Mouse (Mus musculus): ENCODE data around the gene Ndel1.
"Not testable (repeated sequence)": the region's sequence is repeated elsewhere in the genome, so short reads cannot be mapped to it uniquely, and the experiment has no call there.

Gene Ndel1

DNA sequence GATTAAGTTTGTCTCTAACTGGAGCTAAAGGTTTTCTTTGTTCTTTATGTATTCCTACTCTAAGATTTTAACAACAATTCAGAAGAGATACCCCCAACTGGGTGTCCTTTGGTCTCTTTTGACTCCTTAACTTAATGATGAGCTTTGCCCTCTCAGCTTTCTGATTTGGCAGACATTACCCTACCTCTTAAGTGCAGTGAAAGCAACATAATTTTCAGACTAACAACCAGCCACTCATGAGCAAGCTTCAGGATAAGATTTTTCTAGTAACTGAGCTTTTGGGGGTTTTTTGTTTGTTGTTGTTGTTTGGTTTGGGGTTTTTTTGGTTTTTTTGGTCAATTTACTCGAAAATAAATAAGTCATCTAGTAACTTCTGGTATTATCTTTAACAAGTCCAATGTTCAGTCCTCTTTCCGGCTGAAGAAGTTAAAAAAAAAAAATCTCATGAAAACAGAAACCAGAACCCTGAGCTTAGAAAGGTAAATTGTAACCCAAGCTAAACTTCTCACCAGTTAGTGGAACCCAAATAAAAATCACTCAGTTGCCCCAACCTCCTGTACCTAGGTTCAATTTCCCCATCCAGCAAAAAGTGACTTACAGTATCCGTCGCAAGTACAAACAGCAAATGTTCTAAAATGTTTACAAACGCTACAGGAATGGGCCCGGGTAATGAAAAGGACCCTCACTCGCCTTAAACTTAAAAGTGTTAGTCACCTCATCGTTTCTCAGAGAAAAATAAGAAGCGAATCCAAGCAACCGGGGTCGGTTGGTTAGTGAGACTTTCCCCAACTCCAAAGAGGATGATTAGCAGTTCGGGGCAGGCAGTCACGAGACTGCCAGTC is 19.8 kb downstream of the Ndel1 start:
- DNase-seq (ENCODE audit: low read depth, low spot score), result no peak

DNA sequence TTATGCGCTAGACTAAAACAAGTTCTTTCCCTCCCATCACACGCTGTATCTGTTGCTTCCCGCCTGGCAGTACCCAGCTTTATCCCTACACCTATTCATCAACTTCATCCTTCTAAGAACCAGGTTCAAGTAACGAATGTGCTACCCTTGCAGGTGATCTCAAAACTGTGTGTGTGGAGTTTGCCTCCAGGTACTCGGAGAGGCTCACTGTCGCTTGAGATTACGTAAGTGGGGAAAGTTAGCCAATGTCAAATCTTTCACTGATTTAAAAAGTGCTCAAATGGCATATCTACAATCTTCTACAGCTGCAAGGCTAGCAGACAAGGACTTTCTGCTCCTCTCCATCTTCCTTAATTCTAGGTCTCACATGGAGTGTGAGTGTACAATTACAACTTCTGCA is 20.8 kb downstream of the Ndel1 start:
- no peak for DNase-seq (ENCODE audit: low read depth, low spot score)

DNA sequence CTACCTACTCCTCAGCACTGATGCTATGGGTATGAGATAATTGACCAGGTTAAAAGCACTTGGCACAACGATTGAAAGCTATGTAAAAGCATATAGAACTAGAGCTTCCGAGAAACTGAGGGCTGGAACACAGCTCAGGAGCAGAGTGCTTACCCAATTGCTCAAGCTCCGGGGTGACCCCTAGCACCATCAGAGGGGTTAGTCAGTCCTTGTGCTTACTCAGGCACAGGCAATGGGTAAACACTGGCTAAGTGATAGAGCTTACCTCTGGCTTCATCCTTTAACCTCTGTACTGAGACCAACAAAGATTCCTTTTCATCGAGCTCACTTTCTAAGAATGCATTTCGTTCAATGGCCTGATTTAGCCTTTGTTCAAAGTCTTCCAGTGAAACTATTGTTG is 32.1 kb downstream of the Ndel1 start:
- no peak for DNase-seq (ENCODE audit: low read depth, low spot score)

DNA sequence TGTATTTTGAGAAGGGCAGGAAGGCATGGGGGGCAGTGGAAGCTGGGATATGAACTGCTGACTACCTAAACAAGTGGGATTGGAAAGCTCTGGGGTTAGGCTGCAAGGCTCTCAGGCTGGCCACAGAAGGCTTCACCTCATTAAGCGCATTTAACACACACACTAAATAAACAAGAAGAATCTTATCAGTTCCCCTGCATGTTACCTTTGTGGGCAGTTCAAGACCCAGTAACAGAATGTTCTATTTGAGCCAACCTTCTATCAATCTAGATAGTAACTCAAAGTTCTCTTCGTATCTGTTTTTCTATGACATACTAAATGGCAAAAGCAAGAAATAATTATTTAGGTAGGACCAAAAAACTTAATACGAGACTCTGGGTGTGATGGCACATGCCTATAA is 36.6 kb downstream of the Ndel1 start:
- no peak for DNase-seq (ENCODE audit: low read depth, low spot score)

DNA sequence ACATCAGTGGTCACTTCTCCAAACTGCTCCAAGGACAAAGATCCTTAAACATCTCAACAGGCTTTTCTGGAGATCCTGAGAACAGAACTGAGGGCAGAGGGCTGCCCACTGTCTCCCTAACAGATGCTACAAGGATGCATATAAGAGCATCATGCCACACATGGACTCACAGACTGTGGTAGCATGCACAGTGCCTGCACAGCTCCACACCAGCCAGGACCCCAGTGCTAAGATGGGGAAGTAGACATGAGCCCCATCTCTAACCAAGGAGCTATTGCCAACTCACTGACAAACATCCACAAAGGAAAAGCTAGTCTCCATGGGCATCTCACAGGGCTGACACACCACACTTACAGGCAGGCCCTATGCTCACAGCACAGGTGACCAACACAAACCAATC is 38.1 kb downstream of the Ndel1 start:
- DNase-seq (ENCODE audit: low read depth, low spot score), result no peak

DNA sequence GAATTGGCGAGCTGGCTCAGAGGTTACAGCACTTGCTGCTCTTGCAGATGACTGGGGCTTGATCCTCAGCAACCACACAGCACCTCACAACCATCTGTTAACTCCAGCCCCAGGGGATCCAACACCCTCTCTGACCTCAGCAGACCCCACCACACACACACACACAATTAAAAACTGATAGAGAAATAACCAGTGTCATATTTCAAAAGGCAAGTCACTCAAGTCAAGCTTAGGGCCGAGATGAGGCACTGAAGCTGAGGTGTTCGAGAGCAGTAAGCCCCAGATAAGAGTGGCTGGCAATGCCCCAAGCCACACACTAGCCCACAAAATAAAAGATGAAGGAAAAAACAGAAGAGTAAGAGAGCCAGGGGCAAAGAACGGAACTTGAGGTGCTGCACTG is 38.9 kb downstream of the Ndel1 start:
- DNase-seq (ENCODE audit: low read depth, low spot score), result no peak

DNA sequence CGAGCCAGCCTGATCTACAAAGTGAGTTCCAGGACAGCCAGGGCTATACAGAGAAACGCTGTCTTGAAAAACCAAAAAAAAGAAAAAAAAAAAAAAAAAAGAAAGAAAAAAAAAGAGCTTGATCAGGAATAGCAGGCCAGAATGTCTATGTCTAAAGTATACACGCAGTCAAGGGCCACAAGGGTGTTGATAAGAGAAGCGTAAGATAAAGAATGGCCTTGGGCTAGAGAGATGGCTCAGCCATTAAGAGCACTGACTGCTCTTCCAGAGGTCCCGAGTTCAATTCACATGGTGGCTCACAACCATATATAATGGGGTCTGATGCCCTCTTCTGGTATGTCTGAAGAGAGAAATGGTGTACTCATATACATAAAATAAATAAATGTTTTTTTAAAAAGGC is 40.1 kb downstream of the Ndel1 start:
- DNase-seq (ENCODE audit: low read depth, low spot score), result not testable (repeated sequence)

DNA sequence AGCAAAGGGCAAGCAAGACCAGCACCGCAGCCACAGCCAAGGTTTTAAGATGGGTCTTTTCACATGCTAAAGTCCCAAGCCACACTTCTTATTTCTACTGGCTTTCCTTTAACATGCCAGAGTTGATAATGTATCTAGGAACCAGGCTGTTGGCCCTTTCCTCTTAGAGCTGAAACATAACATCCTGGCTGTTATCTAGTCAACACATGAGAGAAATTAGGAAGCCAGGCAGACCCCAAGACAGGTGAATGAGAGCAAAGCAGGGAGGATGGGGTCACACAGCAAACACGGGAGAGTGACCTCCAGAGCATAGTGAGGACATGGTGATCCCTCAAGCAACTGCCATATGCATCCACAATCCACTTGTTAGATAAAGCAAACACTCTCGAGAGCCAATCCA is 44.9 kb downstream of the Ndel1 start:
- no peak for DNase-seq (ENCODE audit: low read depth, low spot score)

DNA sequence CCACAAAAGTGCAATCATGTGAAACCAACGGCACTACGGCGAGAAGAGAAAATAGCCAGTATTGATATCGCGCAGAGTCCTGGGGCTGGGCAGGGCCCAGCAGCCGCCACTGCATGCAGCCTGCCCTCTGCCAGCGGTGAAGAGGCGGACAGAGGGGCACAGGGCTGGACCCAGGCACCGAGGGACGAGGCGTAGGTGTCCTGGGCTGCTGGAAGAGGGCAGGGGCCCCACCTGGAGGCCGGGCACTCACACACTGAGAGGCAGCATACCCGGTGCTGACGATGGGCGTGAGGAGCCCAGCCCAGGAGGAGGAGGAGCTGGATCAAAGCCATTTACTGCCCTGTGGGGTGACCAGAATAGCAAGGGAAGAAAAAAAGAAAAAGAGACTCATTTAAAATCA is 49.3 kb downstream of the Ndel1 start:
- no peak for DNase-seq (ENCODE audit: low read depth, low spot score)

DNA sequence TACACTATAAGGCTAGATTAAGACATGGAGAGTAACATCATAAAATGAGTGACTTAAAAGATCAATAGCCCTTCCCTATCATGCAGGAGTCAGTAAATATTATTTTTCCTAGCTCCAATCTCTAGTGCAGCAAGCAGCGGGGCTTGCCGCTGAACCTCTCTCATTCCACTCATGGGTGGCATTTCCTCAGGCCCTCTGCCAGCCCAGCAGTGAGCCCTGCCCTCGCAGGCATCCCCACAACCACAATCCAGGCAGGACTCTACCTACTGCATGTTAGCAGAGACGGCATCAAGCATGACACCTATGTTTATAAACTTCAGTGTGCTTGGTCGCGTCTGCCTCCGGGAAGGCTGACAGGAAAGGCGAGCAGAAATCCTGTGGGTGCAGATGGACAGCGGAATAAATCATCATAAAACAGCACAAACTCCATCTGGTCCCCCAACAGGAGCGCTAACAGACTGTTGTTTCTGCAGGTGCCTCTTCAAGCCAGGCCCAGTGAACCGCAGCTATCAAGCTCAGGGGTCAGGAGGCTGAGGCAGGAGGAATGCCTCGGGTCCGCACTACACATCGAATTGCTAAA is 52.3 kb downstream of the Ndel1 start:
- DNase-seq (ENCODE audit: low read depth, low spot score), result no peak

DNA sequence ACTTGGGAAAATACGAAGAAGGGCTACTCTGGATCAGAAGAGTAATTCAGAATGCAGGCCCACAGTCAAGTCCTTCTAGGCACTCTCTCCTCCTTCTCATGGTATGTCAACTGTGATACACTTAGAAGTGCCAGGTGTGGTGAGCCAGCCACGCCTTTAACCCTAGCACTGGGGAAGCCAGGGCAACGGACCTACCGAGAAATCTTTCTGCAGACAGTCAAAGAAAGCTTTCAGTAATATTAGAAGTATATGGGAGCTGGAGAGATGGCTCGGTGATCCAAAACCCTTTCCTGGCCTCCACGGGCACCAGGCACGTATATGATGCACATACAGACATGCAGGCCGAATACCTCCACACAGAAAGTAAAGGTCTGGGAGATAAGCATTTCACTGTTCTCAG is 53.2 kb downstream of the Ndel1 start:
- DNase-seq (ENCODE audit: low read depth, low spot score), result no peak

DNA sequence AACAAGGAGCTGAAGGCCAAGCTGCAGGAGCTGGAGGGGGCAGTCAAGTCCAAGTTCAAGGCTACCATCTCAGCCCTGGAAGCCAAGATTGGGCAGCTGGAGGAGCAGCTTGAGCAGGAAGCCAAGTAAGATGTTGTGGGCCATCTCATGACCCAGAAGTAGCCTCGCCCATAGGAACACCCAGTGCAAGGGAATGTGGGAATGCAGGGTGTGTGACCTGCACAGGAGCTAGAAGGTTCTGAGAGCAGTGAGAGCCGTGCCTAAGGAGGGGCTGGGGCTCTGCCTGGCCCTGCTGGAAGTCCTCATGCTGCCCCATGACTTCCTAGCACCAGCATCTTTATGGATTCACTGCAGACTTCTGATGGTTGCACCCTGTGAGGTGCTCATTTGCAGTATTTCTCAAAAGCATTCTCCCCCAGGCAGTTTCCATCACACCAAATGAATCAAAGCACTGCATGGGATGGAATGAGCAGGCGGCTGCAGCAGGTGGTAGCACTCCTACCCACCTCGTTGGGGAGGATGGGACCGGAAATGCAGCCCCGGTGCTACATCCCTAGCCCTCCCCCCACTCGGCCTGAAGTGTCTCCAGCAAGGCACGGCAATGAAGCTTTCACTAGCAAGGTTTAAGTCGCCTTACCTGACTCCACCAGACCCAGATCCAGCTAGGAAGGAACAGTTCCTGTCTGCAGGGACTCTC is 59.6 kb downstream of the Ndel1 start:
- DNase-seq (ENCODE audit: low read depth, low spot score), result no peak

DNA sequence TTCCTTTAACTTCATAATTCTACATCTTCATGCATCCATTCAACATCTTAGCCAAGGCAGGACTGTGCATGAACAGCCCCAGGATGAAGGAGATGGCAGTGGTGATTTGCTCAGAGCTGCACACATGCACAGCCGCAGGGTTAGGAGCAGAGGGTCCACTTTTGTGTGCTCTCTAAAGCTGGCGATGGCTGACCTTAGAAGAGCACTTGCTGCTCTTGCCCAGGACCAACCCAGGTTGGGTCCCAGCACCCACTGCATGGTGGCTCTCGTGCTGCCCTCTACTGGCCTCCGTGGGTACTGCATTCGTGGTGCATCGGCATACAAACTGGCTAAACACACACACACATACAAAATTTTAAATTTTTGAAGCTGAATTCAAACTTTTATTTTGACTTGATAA is 63.9 kb downstream of the Ndel1 start:
- no peak for DNase-seq (ENCODE audit: low read depth, low spot score)

DNA sequence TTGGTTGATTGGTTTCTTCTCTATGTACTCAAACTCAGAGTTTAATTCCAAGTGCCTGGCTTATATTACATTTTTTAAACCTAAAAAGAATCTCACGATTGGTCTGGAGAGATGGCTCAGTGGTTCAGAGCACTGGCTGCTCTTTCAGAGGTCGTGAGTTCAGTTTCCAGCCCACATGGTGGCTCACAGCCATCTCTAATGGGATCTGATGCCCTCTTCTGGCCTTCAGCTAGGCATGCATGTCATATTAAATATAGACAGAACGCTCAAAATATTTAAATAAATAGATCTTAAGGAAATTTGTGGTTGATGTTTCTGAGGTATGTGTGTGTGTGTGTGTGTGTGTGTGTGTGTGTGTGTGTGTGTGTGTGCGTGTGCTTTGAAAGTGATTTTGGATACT is 66.5 kb downstream of the Ndel1 start:
- no peak for DNase-seq (ENCODE audit: low read depth, low spot score)

DNA sequence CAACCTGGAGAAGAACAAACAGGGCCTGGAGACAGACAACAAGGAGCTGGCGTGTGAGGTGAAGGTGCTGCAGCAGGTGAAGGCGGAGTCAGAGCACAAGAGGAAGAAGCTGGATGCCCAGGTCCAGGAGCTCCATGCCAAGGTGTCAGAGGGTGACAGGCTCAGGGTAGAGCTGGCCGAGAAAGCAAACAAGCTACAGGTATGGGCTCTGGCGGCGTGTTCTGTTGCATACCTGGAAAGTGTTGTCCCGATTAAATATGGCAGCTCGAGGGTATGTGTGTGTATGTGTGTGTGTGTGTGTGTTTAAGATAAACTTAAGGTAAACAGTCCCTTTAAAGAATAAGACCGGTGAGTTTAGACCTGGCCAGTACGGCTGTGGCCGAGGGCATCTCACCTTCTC is 73.4 kb downstream of the Ndel1 start:
- no peak for DNase-seq (ENCODE audit: low read depth, low spot score)

DNA sequence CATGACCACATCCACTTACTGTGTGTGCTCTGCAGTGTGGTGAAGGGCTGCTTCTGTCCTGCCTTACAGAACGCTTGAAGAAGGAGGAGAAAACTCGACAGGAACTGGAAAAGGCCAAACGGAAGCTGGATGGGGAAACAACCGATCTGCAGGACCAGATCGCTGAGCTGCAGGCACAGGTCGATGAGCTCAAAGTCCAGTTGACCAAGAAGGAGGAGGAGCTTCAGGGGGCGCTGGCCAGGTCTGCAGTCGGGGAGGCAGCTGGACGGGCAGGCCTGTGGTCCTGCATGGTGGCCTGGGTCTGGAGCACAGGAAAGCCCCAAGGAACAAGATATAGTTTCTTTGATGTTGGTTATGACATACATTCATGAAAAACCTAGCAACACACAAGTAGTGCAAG is 79.9 kb downstream of the Ndel1 start:
- DNase-seq (ENCODE audit: low read depth, low spot score), result no peak

DNA sequence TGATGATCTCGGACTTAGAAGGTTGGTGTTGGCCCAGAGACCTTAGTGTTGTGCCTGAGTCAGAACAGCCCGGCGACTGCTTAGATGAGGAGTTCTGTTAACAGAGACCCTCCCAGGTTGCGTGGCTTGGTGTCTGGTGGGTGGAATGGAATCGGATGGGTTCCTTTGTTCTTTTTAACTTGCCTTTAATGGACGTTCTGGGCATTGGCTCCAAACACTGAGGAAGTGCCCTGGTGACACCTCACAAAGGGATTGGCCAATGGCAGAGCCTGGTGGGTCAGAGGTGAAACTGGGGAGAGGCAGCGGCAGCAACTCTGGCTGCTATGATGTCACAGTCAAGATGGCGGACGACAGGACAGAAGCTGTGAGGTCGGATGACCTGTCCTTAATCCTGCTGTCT is 80.9 kb downstream of the Ndel1 start:
- DNase-seq (ENCODE audit: low read depth, low spot score), result no peak

DNA sequence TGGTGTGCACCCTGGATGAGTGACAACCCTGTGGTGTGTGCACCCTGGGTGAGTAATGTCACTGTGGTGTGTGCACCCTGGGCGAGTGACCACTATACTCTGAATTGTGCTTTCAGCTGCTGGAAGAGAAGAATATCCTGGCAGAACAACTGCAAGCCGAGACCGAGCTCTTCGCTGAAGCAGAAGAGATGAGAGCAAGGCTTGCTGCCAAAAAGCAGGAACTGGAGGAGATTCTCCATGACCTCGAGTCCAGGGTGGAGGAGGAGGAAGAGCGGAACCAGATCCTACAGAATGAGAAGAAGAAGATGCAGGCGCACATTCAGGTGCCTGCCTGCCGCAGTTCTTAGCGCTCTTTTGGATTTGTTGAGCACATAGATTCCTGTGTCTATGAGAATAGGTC is 84.4 kb downstream of the Ndel1 start:
- no peak for DNase-seq (ENCODE audit: low read depth, low spot score)

DNA sequence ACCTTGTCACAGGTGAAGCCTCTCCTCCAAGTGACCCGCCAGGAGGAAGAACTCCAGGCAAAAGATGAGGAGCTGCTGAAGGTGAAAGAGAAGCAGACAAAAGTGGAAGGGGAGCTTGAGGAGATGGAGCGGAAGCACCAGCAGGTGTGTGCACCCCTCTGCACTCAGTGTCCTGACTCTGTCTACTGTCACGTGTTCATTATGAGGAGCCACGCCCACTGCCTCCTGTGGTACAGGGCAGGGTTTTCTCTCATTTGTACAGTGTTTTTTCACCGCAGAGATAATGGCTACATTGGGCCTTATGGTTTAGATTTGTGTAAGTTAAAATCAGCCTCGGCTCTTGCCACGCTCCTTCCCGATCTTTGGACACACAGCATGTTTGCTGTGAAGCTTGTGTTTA is 85.8 kb downstream of the Ndel1 start:
- DNase-seq (ENCODE audit: low read depth, low spot score), result no peak

DNA sequence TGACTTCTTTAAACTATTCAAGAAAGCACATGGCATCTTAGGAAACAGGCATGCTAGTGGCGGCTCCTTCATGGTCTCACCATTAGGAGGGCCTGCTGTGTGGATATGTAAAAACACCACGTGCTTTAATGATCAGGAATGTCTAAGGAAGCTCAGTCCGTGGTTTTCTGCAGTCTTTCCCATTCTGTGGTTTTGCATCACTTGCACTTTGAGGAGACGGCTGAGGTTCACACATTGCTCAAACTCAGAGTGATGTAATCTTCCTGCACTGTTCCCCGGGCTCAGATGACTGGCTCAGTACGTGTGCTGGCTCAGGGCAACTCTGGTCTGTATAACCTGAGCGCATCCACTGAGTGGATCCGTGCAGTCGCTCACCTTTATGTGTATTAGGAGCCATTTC is 89.3 kb downstream of the Ndel1 start:
- DNase-seq (ENCODE audit: low read depth, low spot score), result no peak

DNA sequence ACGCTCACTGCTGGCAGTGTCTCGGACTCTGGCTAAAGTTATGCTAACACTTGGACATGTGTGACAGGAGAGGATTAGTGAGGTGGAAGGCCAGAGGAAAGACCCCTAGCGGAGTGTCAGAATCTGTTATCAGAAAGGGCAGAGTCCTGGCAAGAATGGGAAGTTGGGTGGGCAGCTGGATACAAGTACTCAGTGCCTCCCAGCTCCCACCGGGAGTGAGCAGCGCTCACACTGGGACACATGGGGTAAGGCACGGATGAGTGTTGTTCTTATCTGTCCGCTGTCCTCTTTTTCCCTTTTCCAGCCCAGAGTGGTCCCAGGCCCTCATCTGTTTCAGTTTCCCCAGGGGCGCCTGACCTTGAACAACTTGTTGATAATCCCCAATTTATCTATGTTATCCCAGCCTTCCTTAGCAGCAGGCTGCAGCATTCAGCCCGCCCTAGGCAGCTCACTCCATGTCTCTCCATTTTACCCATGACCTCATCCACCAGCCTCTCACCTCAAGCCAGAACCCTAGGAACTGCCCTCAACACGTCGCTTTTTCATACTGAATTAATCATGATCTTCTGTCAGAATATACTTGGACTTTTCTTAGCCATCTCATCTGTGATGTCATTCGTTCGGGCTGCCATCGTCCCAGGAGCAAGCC is 91.1 kb downstream of the Ndel1 start:
- DNase-seq (ENCODE audit: low read depth, low spot score), result no peak

DNA sequence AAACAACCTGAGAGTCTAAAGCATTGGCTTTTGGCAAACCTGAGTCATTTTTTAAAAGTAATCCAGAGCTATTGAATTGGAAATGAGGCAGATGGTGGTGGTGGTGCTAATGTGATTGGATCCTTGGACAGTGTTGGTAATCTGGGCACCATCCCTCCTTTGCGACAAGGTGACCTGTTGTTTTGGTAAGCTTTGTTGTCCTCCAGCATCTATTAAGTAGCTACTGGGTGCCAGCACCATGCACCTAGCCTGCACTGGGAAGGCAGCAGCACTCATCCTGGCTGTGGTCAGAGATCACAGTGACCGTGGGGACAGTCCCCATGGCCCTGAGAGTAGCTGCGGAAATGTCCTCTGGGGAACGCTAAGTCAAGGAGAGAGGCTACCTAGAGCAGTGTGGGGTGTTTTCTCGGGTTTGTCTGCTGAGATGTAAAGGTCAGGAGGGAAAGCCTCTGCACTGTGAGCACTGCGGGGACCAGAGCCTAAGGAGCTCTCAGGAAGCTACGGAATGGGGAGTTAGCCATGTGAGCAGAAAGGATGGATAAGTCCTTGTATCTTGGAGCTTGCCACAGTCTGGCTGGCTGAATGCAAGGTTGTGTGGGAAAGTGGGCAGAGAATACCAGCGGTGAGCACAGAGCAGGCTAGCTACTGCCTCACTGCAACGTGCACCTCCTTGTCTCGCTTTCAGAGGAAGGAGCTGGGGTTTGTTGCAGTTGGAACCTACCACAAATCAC is 91.8 kb downstream of the Ndel1 start:
- no peak for DNase-seq (ENCODE audit: low read depth, low spot score)

Measured in brain, embryonic 18.5 days (tissue).